Mouse (Mus musculus) forebrain, postnatal 0 days (tissue): Measurements from ENCODE around the gene Numbl. TPM values are rescaled to one million over a fixed set of nuclear protein-coding genes. Genes with fewer than 3 reads are reported as not detected.
A peak's percentile ranks its signal among the peaks of the same experiment; 100 is the strongest.

Experiments used
- ATAC-seq: fragments of 200-750 bp; cut with Nextera tagmentation; 2 replicates; pipeline ENCODE4 v1.8.0; 2017; ENCODE audit warnings: mild to moderate bottlenecking, moderate library complexity
- DNase-seq: peaks from one replicate; pipeline ENCODE4 v3.0.0-alpha.2; 2015
- H3K27ac ChIP-seq: fragments of 300-500 bp; sonication (generic); 2 replicates; pipeline ENCODE4 v1.5.1; 2014; ENCODE audit warnings: low read depth, mild to moderate bottlenecking, antibody characterized with exemption, low read length, moderate library complexity, mixed read lengths
- H3K27me3 ChIP-seq: fragments of 300-500 bp; sonication (generic); 2 replicates; pipeline ENCODE4 v1.6.1; 2014; ENCODE audit warnings: mild to moderate bottlenecking, low read length, mixed read lengths; ENCODE audit not compliant: insufficient read depth
- H3K36me3 ChIP-seq: fragments of 300-500 bp; sonication (generic); 2 replicates; pipeline ENCODE4 v1.6.1; 2014; ENCODE audit warnings: mild to moderate bottlenecking, moderate library complexity; ENCODE audit not compliant: insufficient read depth
- H3K4me1 ChIP-seq: fragments of 300-500 bp; sonication (generic); 2 replicates; pipeline ENCODE4 v1.6.1; 2014; ENCODE audit warnings: antibody characterized with exemption; ENCODE audit not compliant: insufficient read depth
- H3K4me2 ChIP-seq: fragments of 300-500 bp; sonication (generic); 2 replicates; pipeline ENCODE4 v1.6.1; 2014; ENCODE audit warnings: low read depth, mild to moderate bottlenecking, moderate library complexity
- H3K4me3 ChIP-seq: fragments of 300-500 bp; sonication (generic); 2 replicates; pipeline ENCODE4 v1.5.1; 2014; ENCODE audit warnings: low read depth, low read length, mixed read lengths
- H3K9ac ChIP-seq: fragments of 300-500 bp; sonication (generic); 2 replicates; pipeline ENCODE4 v1.6.1; 2014; ENCODE audit warnings: mild to moderate bottlenecking
- H3K9me3 ChIP-seq: fragments of 300-500 bp; sonication (generic); 2 replicates; pipeline ENCODE4 v1.6.1; 2016; ENCODE audit warnings: low read length
- CTCF ChIP-seq: sonication (generic); IDR thresholded peaks from 2 replicates; pipeline ENCODE4 v1.5.1; 2016; ENCODE audit warnings: antibody characterized with exemption, control low read depth, low read depth
- WGBS: fragments of 180-500 bp; shearing (Covaris S2); extraction: QIAGEN DNeasy Blood & Tissue Kit; methylation state at CpG from one replicate; pipeline ENCODE4 v1.1.7; 2014; 5-methylcytosine and 5-hydroxymethylcytosine counted together
- polyA plus RNA-seq: library from polyadenylated mRNA; unstranded; fragments of >200 nt; fragmentation: Nextera tagmentation; extraction: Ambion mirVana; gene quantifications from 2 replicates; pipeline ENCODE4 v1.2.1, GENCODE M21; 2015
- total RNA-seq: library from RNA; depleted of rRNA; stranded (reverse); fragments of >200 nt; gene quantifications from 2 replicates; pipeline ENCODE4 v1.2.3, GENCODE M21; 2014

Numbl gene
- total and polyA plus RNA-seq, 2 experiments from 2014 or later: 51.7 to 86.4 TPM

DNA sequence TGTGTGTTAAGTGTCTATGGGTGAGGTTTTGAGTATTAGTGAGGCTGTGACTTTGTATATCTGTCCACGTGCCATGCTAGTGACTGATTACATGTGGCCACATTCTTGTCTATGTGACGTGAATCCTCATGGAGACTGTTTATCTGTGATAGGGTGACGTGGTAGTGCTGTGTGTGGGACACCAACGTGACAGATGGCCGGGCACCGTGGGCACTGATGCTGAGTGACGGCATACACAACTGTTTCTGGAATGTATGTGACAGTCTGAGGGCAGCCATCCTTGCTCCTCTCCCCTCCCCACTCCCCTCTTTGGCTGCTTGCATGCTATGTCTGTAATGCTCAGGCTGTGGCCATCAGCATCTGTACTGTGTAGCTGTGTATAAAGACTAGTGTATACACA lies 2.6 kb downstream of the Numbl start:
- H3K27me3 ChIP-seq: no peaks in the 10 kb centered on the region
- H3K36me3 ChIP-seq: peaks cover 39% of the 10 kb centered on the region
- peak overlapping the region; percentile 81 for H3K4me2 ChIP-seq
- no peaks in the 10 kb centered on the region for H3K9me3 ChIP-seq
- TF ChIP-seq CTCF: no peak
- WGBS: 36% methylated on average over 7 of the region's 7 CpGs
- peaks cover 19% of the 10 kb centered on the region; the same call in 1 of the 2 replicates for H3K4me1 ChIP-seq
- peak overlapping the region; percentile 87 for H3K4me3 ChIP-seq
- H3K9ac ChIP-seq: peak overlapping the region; percentile 72; the same call in 1 of the 2 replicates
- no peak for DNase-seq
- no peak overlapping the region for H3K27ac ChIP-seq
- ATAC-seq: no peak

DNA sequence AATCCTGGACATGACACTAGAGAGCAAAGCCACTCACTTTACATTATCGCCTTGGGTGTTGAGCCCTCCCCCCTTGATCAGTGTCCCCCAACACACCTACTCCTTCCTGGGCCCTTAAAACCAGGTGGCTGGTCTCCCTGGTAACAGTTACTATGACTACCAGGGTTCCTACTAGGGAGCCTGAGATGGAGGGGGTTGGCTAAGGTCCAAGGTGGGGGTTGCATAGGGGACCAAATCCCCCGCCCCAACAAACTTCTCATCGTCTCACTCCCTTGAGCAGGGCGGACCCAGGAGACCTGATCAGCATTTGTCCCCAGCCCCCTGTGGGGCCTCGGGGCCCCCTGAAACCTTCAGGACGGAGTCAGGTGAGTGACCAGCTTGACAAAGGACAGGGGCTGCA lies 3.7 kb downstream of the Numbl start:
- no peak overlapping the region for H3K9ac ChIP-seq
- DNase-seq: no peak
- H3K4me1 ChIP-seq: peaks cover 18% of the 10 kb centered on the region; the same call in 1 of the 2 replicates
- no peaks in the 10 kb centered on the region for H3K9me3 ChIP-seq
- no peak overlapping the region for H3K4me2 ChIP-seq
- TF ChIP-seq CTCF: no peak
- peaks cover 46% of the 10 kb centered on the region for H3K36me3 ChIP-seq
- WGBS: 68% methylated on average over 6 of the region's 6 CpGs
- H3K27ac ChIP-seq: no peak overlapping the region
- H3K4me3 ChIP-seq: no peak overlapping the region
- no peaks in the 10 kb centered on the region for H3K27me3 ChIP-seq
- ATAC-seq: no peak

DNA sequence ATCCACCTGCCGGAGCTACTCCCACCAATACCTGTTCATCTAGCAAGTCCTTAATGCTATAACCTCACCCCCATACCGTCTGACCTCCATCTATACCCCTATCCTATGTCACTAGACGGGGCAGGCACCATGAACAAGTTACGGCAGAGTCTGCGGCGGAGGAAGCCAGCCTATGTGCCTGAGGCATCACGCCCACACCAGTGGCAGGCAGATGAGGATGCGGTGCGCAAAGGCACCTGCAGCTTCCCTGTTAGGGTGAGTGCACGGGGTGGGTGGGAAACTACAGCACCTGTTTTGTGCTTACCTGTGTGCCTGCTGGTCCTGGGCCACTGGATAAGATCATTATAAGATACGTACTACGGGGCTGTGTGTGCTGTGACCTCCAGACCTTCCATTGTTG lies 6.5 kb downstream of the Numbl start:
- no peak for TF ChIP-seq CTCF
- no peak for ATAC-seq
- no peak overlapping the region for H3K9ac ChIP-seq
- no peak overlapping the region for H3K4me3 ChIP-seq
- no peak overlapping the region for H3K27ac ChIP-seq
- DNase-seq: no peak
- H3K4me1 ChIP-seq: peaks cover 12% of the 10 kb centered on the region; the same call in 1 of the 2 replicates
- H3K27me3 ChIP-seq: no peaks in the 10 kb centered on the region
- no peak overlapping the region for H3K4me2 ChIP-seq
- WGBS: 95% methylated on average over 12 of the region's 12 CpGs
- H3K36me3 ChIP-seq: peaks cover 73% of the 10 kb centered on the region
- H3K9me3 ChIP-seq: no peaks in the 10 kb centered on the region

DNA sequence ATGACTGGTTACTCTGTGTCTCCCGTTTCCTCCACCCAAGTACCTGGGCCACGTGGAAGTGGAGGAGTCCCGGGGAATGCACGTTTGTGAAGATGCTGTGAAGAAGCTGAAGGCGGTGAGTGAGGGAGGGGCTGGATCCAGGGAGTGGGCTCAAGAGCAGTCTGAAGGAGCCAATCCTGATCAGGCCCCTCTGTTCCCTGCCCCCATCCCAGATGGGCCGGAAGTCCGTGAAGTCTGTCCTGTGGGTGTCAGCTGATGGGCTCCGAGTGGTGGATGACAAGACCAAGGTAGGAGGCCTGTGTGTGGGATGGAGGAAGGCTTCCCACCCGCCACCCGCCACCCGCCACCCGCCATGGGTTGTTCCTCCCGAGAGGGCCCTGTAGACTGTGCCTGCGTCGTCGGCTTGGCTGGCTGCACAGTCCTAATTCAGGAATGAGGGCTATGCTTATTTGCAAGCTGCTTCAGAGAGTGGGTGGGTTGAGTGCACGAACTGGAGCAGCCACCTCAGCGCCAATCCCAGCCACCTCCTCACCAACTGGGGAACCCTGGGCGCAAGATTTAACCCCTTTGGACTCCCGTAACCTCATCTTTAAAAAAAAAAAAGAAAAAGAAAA lies 8.4 kb downstream of the Numbl start:
- TF ChIP-seq CTCF: no peak
- Histone ChIP-seq H3K4me2 (no peak overlapping the region), H3K36me3 (peaks cover 90% of the 10 kb centered on the region), H3K27me3 (no peaks in the 10 kb centered on the region), H3K9ac (no peak overlapping the region), H3K4me1 (no peaks in the 10 kb centered on the region), H3K27ac (no peak overlapping the region), H3K4me3 (no peak overlapping the region), H3K9me3 (no peaks in the 10 kb centered on the region)
- DNase-seq (no peak), ATAC-seq (no peak)
- 81% methylated on average over 20 of the region's 20 CpGs for WGBS

- TF ChIP-seq CTCF: 0 out of 2 replicates have a peak, but pooled peaks have one; percentile 28
- Histone ChIP-seq H3K4me3 (no peak overlapping the region), H3K4me1 (no peaks in the 10 kb centered on the region), H3K27ac (no peak overlapping the region), H3K9ac (no peak overlapping the region), H3K27me3 (no peaks in the 10 kb centered on the region), H3K4me2 (no peak overlapping the region), H3K9me3 (no peaks in the 10 kb centered on the region), H3K36me3 (peaks cover 83% of the 10 kb centered on the region)
- WGBS: 91% methylated on average over 8 of the region's 8 CpGs
- no peak for DNase-seq
- no peak for ATAC-seq
Measured at GRCm38 (mm10) chr7:27271423-27271822, 13.2 kb downstream of the Numbl start.

DNA sequence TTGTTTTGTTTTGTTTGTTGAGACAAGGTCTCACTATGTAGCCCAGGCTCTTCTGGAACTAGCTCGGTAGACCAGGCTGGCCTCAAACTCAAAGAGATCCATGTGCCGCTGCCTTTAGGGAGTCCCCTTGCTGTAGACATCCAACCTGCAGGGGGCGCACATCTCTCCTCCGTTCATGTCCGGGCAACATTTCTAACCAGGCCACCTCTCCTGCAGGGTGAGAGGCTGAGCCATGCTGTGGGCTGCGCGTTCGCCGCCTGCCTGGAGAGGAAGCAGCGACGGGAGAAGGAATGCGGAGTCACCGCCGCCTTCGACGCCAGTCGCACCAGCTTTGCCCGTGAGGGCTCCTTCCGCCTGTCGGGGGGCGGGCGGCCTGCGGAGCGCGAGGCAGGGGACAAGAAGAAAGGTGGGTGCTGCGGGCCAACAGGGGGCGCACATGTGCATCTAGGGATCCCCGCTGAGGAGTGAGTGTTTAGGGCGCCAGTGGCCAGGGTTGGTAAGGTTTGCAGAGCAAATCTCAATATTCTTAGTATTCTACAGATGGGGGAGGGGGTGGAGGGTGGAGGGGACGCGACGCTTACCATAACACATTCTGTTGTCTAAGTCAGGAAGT lies 15.6 kb downstream of the Numbl start:
- Histone ChIP-seq H3K4me2 (no peak overlapping the region), H3K4me1 (no peaks in the 10 kb centered on the region), H3K36me3 (peaks cover 82% of the 10 kb centered on the region), H3K4me3 (no peak overlapping the region), H3K9me3 (no peaks in the 10 kb centered on the region), H3K27ac (no peak overlapping the region), H3K9ac (no peak overlapping the region), H3K27me3 (no peaks in the 10 kb centered on the region)
- DNase-seq: no peak
- peak; percentile 26 for ATAC-seq
- TF ChIP-seq CTCF: peak; percentile 55
- 64% methylated on average over 32 of the region's 32 CpGs for WGBS

- no peaks in the 10 kb centered on the region for H3K27me3 ChIP-seq
- no peak for TF ChIP-seq CTCF
- peaks cover 82% of the 10 kb centered on the region for H3K36me3 ChIP-seq
- ATAC-seq (no peak), DNase-seq (no peak)
- 89% methylated on average over 4 of the region's 4 CpGs for WGBS
- no peak overlapping the region for H3K4me2 ChIP-seq
- no peak overlapping the region for H3K4me3 ChIP-seq
- no peaks in the 10 kb centered on the region for H3K4me1 ChIP-seq
- H3K9me3 ChIP-seq: no peaks in the 10 kb centered on the region
- H3K27ac ChIP-seq: no peak overlapping the region
- H3K9ac ChIP-seq: no peak overlapping the region
Measured at GRCm38 (mm10) chr7:27274916-27275315, 16.7 kb downstream of the Numbl start.
